Mouse (Mus musculus) lung, postnatal 0 days (tissue): ENCODE measurements around the gene Clec1b. TPM values are rescaled to one million over a fixed set of nuclear protein-coding genes. Genes with fewer than 3 reads are reported as not detected.

Experiments
- ATAC-seq: fragments of 200-750 bp; cut with Nextera tagmentation; 2 replicates; pipeline ENCODE4 v1.8.0; 2017; ENCODE audit warnings: moderate library complexity
- DNase-seq: peaks from one replicate; pipeline ENCODE4 v3.0.0-alpha.2; 2016; ENCODE audit warnings: low spot score
- H3K27ac ChIP-seq: fragments of 300-500 bp; sonication (generic); 2 replicates; pipeline ENCODE4 v1.5.1; 2014; ENCODE audit warnings: antibody characterized with exemption, mild to moderate bottlenecking, low read length, mixed read lengths
- H3K27me3 ChIP-seq: fragments of 300-500 bp; sonication (generic); replicated peaks from 2 replicates; pipeline ENCODE4 v1.6.1; 2014; ENCODE audit warnings: low read length, mixed read lengths; ENCODE audit not compliant: insufficient read depth
- H3K36me3 ChIP-seq: fragments of 300-500 bp; sonication (generic); 2 replicates; pipeline ENCODE4 v1.6.1; 2014; ENCODE audit warnings: low read length, mixed read lengths; ENCODE audit not compliant: insufficient read depth
- H3K4me1 ChIP-seq: fragments of 300-500 bp; sonication (generic); 2 replicates; pipeline ENCODE4 v1.6.1; 2014; ENCODE audit warnings: antibody characterized with exemption, low read depth, low read length, mixed read lengths; ENCODE audit not compliant: insufficient read depth
- H3K4me2 ChIP-seq: fragments of 300-500 bp; sonication (generic); replicated peaks from 2 replicates; pipeline ENCODE4 v1.6.1; 2014; ENCODE audit warnings: low read depth, mild to moderate bottlenecking, low read length, moderate library complexity, mixed read lengths
- H3K4me3 ChIP-seq: fragments of 300-500 bp; sonication (generic); 2 replicates; pipeline ENCODE4 v1.5.1; 2014; ENCODE audit warnings: low read depth, low read length
- H3K9ac ChIP-seq: fragments of 300-500 bp; sonication (generic); replicated peaks from 2 replicates; pipeline ENCODE4 v1.6.1; 2014; ENCODE audit warnings: low read depth, mild to moderate bottlenecking
- H3K9me3 ChIP-seq: fragments of 300-500 bp; sonication (generic); 2 replicates; pipeline ENCODE4 v1.6.1; 2016; ENCODE audit warnings: low read length, mixed read lengths
- CTCF ChIP-seq: IDR thresholded peaks from 2 replicates; pipeline ENCODE4 v1.5.1; 2016; ENCODE audit warnings: antibody characterized with exemption, mild to moderate bottlenecking
- EP300 ChIP-seq: IDR thresholded peaks from 2 replicates; pipeline ENCODE4 v1.6.1; 2016; ENCODE audit warnings: antibody characterized with exemption, mild to moderate bottlenecking, control low read depth
- WGBS: fragments of 180-500 bp; shearing (Covaris S2); extraction: QIAGEN DNeasy Blood & Tissue Kit; methylation state at CpG from one replicate; pipeline ENCODE4 v1.1.7; 2014; 5-methylcytosine and 5-hydroxymethylcytosine counted together
- polyA plus RNA-seq: library from polyadenylated mRNA; unstranded; fragments of >200 nt; fragmentation: Nextera tagmentation; extraction: Ambion mirVana; gene quantifications from 2 replicates; pipeline ENCODE4 v1.2.1, GENCODE M21; 2015

The Clec1b gene
- polyA plus RNA-seq, 1 experiment from 2014 or later, result 7.8 TPM

DNA sequence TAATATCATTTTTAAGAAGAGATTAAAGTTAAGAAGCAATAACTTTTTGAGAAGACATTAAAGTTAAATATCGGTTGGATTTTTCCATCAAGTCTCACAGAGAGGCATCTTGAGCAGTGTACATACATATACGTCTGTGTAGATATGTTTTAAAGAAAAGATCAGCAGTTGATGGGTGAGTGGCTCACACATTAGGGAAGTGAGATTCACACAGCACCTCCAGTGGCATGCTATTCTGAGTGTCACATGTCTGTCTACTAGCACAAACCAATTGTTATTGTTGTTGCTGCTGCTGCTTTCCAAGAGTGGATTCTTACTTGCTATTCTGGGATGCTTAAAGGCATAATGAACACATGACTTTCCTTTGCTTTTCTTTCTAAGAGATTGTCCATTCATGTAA, 5.3 kb downstream of the Clec1b start:
- H3K4me1 ChIP-seq, result peaks cover 4% of the 10 kb centered on the region; the same call in 1 of the 2 replicates
- DNase-seq (no peak), ATAC-seq (no peak)
- H3K27me3 ChIP-seq, result no peaks in the 10 kb centered on the region
- H3K9ac ChIP-seq, result no peak overlapping the region
- 87% methylated on average over 2 of the region's 2 CpGs for WGBS
- no peak overlapping the region for H3K27ac ChIP-seq
- H3K36me3 ChIP-seq, result no peaks in the 10 kb centered on the region
- H3K4me2 ChIP-seq, result no peak overlapping the region
- TF ChIP-seq EP300 (no peak), CTCF (no peak)
- H3K9me3 ChIP-seq, result no peaks in the 10 kb centered on the region
- no peak overlapping the region for H3K4me3 ChIP-seq

DNA sequence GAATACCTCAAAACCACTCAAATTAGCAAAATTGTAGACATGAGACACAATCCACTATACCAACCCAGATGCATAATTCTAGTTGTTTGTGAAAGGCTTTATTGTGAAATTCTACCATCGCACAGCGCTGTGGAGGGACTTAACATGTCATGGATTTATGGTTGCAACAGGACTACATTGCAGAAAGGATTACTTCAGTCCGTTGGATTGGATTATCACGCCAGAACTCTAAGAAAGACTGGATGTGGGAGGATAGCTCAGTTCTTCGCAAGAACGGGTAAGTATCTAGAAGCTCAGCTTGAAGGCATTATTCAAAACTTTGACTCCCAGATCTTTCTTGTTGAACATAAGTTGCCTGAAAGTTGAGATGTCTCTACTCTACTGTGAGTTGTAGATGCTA, 6.3 kb downstream of the Clec1b start:
- no peak overlapping the region for H3K9ac ChIP-seq
- no peaks in the 10 kb centered on the region for H3K36me3 ChIP-seq
- no peak overlapping the region for H3K4me3 ChIP-seq
- H3K4me2 ChIP-seq, result no peak overlapping the region
- 83% methylated on average over 6 of the region's 6 CpGs for WGBS
- H3K9me3 ChIP-seq, result no peaks in the 10 kb centered on the region
- peaks cover 4% of the 10 kb centered on the region; the same call in 1 of the 2 replicates for H3K4me1 ChIP-seq
- H3K27me3 ChIP-seq, result no peaks in the 10 kb centered on the region
- no peak for DNase-seq
- H3K27ac ChIP-seq, result no peak overlapping the region
- no peak for ATAC-seq
- no peak for TF ChIP-seq EP300
- no peak for TF ChIP-seq CTCF

DNA sequence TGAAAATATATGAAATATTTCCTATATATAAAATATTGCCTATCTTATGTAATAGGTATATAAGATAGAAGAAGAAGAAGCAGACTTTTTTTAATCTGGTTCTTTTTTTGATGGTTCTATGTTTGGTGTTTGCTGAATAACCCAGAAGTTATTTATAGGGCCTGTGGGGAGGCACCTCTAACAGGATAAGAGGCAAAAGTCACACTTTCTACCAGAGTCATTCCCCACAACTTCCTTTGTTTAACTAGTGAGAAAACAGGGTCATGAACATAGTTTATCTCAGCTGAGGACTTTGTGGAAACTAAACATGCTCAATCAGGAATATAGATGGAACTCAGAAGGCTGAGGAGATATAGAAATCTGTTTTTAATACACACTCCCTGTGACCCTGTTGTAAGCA, 8.9 kb downstream of the Clec1b start:
- no peaks in the 10 kb centered on the region for H3K27me3 ChIP-seq
- DNase-seq (no peak), ATAC-seq (no peak)
- H3K9me3 ChIP-seq, result no peaks in the 10 kb centered on the region
- H3K36me3 ChIP-seq, result no peaks in the 10 kb centered on the region
- no peak overlapping the region for H3K9ac ChIP-seq
- peaks cover 4% of the 10 kb centered on the region; the same call in 1 of the 2 replicates for H3K4me1 ChIP-seq
- no peak overlapping the region for H3K27ac ChIP-seq
- TF ChIP-seq CTCF (no peak), EP300 (no peak)
- no peak overlapping the region for H3K4me2 ChIP-seq
- H3K4me3 ChIP-seq, result no peak overlapping the region

DNA sequence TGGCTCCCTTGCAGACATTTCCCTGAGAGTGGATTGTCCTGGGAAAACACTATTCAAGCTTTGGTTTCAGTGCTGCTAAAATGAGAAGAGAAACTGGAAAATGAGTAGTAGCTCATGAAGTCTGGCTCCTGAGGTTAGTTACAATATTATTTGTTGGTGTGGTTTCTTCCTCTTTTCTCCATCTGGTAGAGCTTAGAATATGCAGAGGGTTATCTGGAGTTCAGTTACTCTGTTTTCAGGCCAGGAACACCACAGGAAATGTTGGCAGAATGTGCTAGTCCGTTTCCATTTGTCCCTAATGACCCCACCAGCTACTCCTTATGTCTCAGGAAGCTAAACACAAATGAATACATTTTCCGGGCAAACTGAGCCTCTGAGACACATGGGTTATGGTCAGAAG, 10.2 kb downstream of the Clec1b start:
- H3K4me3 ChIP-seq, result no peak overlapping the region
- H3K4me1 ChIP-seq, result peaks cover 4% of the 10 kb centered on the region; the same call in 1 of the 2 replicates
- ATAC-seq, result peak; percentile 38; the same call in 1 of the 2 replicates
- H3K27ac ChIP-seq, result no peak overlapping the region
- DNase-seq, result peak; percentile 55
- H3K4me2 ChIP-seq, result no peak overlapping the region
- H3K9me3 ChIP-seq, result no peaks in the 10 kb centered on the region
- H3K9ac ChIP-seq, result no peak overlapping the region
- WGBS, result 23% methylated on average over 2 of the region's 2 CpGs
- H3K27me3 ChIP-seq, result no peaks in the 10 kb centered on the region
- H3K36me3 ChIP-seq, result no peaks in the 10 kb centered on the region
- no peak for TF ChIP-seq EP300
- no peak for TF ChIP-seq CTCF

DNA sequence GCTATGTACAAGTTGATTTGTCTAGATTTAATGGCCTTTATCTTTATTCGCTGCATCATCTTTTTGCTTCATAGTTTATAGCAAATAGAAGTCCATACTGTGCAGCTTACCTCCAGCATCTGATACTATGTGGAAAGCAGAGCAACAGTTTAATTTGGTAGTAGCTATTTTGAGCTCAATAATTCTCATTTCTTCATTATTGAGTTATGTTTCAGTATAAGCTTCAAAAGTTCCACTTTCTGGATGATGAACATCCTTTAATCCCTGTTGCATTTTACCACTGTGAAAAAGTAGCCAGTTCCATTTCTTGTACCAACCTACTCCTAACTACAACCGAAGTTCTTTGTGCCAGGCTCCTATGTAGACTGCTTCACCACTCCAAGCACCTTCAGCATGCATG, 11.5 kb downstream of the Clec1b start, which contains the start of gene Clec9a:
Clec9a (plus strand) TSS at position 301 of the 400 bp plus-strand sequence.
- H3K27me3 ChIP-seq, result no peaks in the 10 kb centered on the region
- ATAC-seq, result no peak
- H3K4me2 ChIP-seq, result no peak within 1 kb of the TSS
- H3K4me3 ChIP-seq, result no peak within 1 kb of the TSS
- H3K36me3 ChIP-seq, result no peaks in the 10 kb centered on the region
- WGBS, result 84% methylated on average over 2 of the region's 2 CpGs
- H3K4me1 ChIP-seq, result peaks cover 4% of the 10 kb centered on the region; the same call in 1 of the 2 replicates
- H3K9me3 ChIP-seq, result no peaks in the 10 kb centered on the region
- no peak within 1 kb of the TSS for H3K27ac ChIP-seq
- H3K9ac ChIP-seq, result no peak within 1 kb of the TSS
- no peak for DNase-seq
- TF ChIP-seq EP300 (no peak), CTCF (no peak)

DNA sequence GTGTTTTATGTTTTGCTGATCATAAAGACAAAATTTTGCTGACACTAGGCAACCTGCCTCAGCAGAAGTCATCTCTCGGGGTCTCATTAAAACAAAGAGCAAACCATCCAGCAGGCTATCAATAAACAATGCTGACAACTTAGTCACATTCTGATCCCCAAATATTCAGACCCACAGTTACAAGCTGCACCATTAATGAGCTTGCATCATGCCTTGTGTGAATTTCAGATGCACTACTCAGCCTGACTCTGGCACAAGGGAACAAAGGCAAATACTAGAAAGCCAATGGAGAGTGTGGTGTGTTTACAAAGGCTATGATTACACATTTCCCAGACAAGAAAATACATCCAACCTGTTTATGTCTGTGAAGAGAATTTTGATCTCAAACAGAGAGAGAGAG, 17.1 kb downstream of the Clec1b start:
- WGBS, result 52% methylated on average over 1 of the region's 1 CpGs
- Histone ChIP-seq H3K4me1 (no peaks in the 10 kb centered on the region), H3K4me3 (no peak overlapping the region), H3K9me3 (no peaks in the 10 kb centered on the region), H3K4me2 (no peak overlapping the region), H3K9ac (no peak overlapping the region), H3K27ac (no peak overlapping the region), H3K27me3 (no peaks in the 10 kb centered on the region), H3K36me3 (no peaks in the 10 kb centered on the region)
- no peak for DNase-seq
- no peak for ATAC-seq
- TF ChIP-seq CTCF, result no peak

DNA sequence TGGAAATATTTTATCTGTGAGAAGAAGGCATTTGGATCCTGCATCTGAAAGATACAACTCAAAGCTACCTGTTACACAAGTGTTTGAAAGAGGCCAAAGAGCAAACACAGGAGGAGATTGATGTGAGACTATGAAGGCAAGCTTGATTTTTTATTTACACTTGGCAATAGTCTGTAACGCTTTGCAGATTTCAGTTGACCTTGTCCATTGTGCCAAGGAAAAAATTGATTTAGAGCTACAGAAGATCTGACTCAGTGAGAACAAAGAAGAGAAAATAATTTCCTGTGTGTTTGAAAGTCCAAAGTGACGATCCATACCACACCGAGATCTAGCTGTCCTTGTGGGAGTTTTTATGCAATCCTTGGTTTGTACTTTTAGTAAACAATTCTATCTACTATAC, 25.2 kb downstream of the Clec1b start:
- no peak overlapping the region for H3K4me2 ChIP-seq
- TF ChIP-seq CTCF, result no peak
- ATAC-seq (no peak), DNase-seq (no peak)
- H3K4me3 ChIP-seq, result no peak overlapping the region
- no peaks in the 10 kb centered on the region for H3K36me3 ChIP-seq
- 34% methylated on average over 3 of the region's 3 CpGs for WGBS
- H3K9me3 ChIP-seq, result no peaks in the 10 kb centered on the region
- H3K27ac ChIP-seq, result no peak overlapping the region
- H3K27me3 ChIP-seq, result no peaks in the 10 kb centered on the region
- no peaks in the 10 kb centered on the region; the same call in 1 of the 2 replicates for H3K4me1 ChIP-seq
- no peak overlapping the region for H3K9ac ChIP-seq
